Mouse (Mus musculus) heart, embryonic 11.5 days (tissue): ENCODE data around the gene Ppm1h. TPM values are rescaled to one million over a fixed set of nuclear protein-coding genes. Genes with fewer than 3 reads are reported as not detected.
A peak's percentile ranks its signal among the peaks of the same experiment; 100 is the strongest.

ENCODE experiments used
- ATAC-seq: fragments of 200-750 bp; cut with Nextera tagmentation; replicated peaks from 2 replicates; pipeline ENCODE4 v1.8.0; 2017; ENCODE audit warnings: moderate library complexity; ENCODE audit not compliant: insufficient number of reproducible peaks, low FRiP score, low TSS enrichment
- H3K27ac ChIP-seq: fragments of 300-500 bp; sonication (generic); 2 replicates; pipeline ENCODE4 v1.5.1; 2014; ENCODE audit warnings: mild to moderate bottlenecking, low read depth, low read length
- H3K27me3 ChIP-seq: fragments of 300-500 bp; sonication (generic); 2 replicates; pipeline ENCODE4 v1.6.1; 2014; ENCODE audit warnings: mild to moderate bottlenecking, low read length, mixed read lengths; ENCODE audit not compliant: control insufficient read depth, insufficient read depth
- H3K36me3 ChIP-seq: fragments of 300-500 bp; sonication (generic); 2 replicates; pipeline ENCODE4 v1.6.1; 2014; ENCODE audit warnings: mild to moderate bottlenecking, low read length, moderate library complexity, mixed read lengths; ENCODE audit not compliant: control insufficient read depth, insufficient read depth
- H3K4me1 ChIP-seq: fragments of 300-500 bp; sonication (generic); 2 replicates; pipeline ENCODE4 v1.6.1; 2014; ENCODE audit warnings: low read length; ENCODE audit not compliant: control insufficient read depth, insufficient read depth
- H3K4me2 ChIP-seq: fragments of 300-500 bp; sonication (generic); 2 replicates; pipeline ENCODE4 v1.6.1; 2014; ENCODE audit warnings: mild to moderate bottlenecking, moderate library complexity
- H3K4me3 ChIP-seq: fragments of 300-500 bp; sonication (generic); 2 replicates; pipeline ENCODE4 v1.5.1; 2014; ENCODE audit warnings: low read depth, low read length
- H3K9ac ChIP-seq: fragments of 300-500 bp; sonication (generic); 2 replicates; pipeline ENCODE4 v1.6.1; 2014; ENCODE audit warnings: mild to moderate bottlenecking, low read depth, low read length, moderate library complexity
- H3K9me3 ChIP-seq: fragments of 300-500 bp; sonication (generic); replicated peaks from 2 replicates; pipeline ENCODE4 v1.6.1; 2016; ENCODE audit warnings: low read length; ENCODE audit not compliant: control insufficient read depth
- WGBS: fragments of 180-500 bp; shearing (Covaris S2); extraction: QIAGEN DNeasy Blood & Tissue Kit; methylation state at CpG from one replicate; pipeline ENCODE4 v1.1.7; 2014; ENCODE audit not compliant: insufficient replicate concordance; 5-methylcytosine and 5-hydroxymethylcytosine counted together
- polyA plus RNA-seq: library from polyadenylated mRNA; unstranded; fragments of >200 nt; fragmentation: Nextera tagmentation; extraction: Ambion mirVana; gene quantifications from 2 replicates; pipeline ENCODE4 v1.2.1, GENCODE M21; 2014

Ppm1h gene
- polyA plus RNA-seq, 1 experiment from 2014 or later: 3.9 TPM

GRCm38 (mm10) chr10:122890682-122891350 is 212.3 kb downstream of the Ppm1h start:
- peaks cover 20% of the 10 kb centered on the region; the same call in 1 of the 2 replicates for H3K4me1 ChIP-seq
- no peaks in the 10 kb centered on the region for H3K27me3 ChIP-seq
- no peak for ATAC-seq
- H3K36me3 ChIP-seq: no peaks in the 10 kb centered on the region
- 72% methylated on average over 14 of the region's 14 CpGs for WGBS
- H3K9ac ChIP-seq: no peak overlapping the region
- H3K9me3 ChIP-seq: no peaks in the 10 kb centered on the region
- H3K4me2 ChIP-seq: no peak overlapping the region
- H3K27ac ChIP-seq: no peak overlapping the region
- H3K4me3 ChIP-seq: no peak overlapping the region

DNA sequence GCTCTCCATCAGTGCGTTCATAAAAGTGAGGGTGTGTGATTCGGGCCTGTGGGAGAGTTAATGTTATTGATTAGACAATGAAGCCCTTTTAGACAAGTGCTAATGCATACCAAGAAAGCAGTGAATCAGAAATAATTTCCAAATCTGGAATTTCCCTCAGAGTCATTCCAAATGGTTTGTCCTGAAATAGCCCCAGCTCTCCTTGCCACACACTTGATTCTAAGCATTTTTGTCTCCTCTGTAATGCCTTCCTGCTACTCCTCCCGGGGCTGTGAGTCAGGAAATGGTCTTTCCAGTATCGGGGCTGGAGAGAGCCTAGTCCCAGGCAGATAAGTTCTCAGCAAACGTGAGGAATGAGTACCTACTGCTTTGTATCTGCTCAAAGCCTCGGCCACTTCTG is 212.9 kb downstream of the Ppm1h start:
- H3K36me3 ChIP-seq: no peaks in the 10 kb centered on the region
- no peaks in the 10 kb centered on the region for H3K27me3 ChIP-seq
- ATAC-seq: no peak
- no peak overlapping the region for H3K4me2 ChIP-seq
- H3K9ac ChIP-seq: no peak overlapping the region
- WGBS: 51% methylated on average over 6 of the region's 6 CpGs
- no peaks in the 10 kb centered on the region for H3K9me3 ChIP-seq
- no peak overlapping the region for H3K4me3 ChIP-seq
- no peak overlapping the region for H3K27ac ChIP-seq
- peaks cover 20% of the 10 kb centered on the region; the same call in 1 of the 2 replicates for H3K4me1 ChIP-seq

DNA sequence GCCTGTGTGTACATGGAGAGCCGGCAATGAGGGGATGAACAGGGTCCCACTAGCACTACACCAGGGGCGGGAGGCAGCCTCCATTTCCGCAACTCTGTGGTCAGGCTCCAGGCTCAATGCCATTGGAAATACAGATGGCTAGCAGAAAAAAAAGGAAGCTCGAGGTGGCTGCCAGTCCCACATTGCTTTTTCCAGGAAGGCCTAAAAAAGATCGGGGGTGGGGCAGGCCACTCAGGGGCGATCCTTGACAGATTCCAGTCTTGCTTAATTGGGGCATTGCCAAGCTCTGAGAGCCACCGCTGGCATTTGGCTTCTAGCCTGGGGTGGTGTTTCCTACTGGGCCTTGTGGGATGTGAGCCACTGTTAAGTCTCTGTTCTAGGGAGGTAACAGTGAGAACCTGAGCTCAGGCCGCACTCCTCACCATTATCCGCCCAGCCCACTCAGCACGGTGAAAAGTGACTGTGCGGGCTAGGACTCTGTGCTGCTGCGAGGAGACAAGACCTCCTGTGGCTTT is 216.1 kb downstream of the Ppm1h start:
- Histone ChIP-seq H3K4me1 (peaks cover 14% of the 10 kb centered on the region; the same call in 1 of the 2 replicates), H3K4me2 (peak overlapping the region; percentile 11; the same call in 1 of the 2 replicates), H3K27me3 (no peaks in the 10 kb centered on the region), H3K27ac (peak overlapping the region; percentile 60), H3K36me3 (no peaks in the 10 kb centered on the region), H3K9ac (0 out of 2 replicates have a peak overlapping the region, but pooled peaks have one; percentile 35), H3K9me3 (no peaks in the 10 kb centered on the region), H3K4me3 (no peak overlapping the region)
- 51% methylated on average over 12 of the region's 12 CpGs for WGBS
- peak; percentile 50 for ATAC-seq

GRCm38 (mm10) chr10:122895121-122895770 is 216.7 kb downstream of the Ppm1h start:
- H3K4me3 ChIP-seq: no peak overlapping the region
- H3K27ac ChIP-seq: peak overlapping the region; percentile 60
- H3K9ac ChIP-seq: 0 out of 2 replicates have a peak overlapping the region, but pooled peaks have one; percentile 35
- H3K9me3 ChIP-seq: no peaks in the 10 kb centered on the region
- peaks cover 12% of the 10 kb centered on the region; the same call in 1 of the 2 replicates for H3K4me1 ChIP-seq
- H3K4me2 ChIP-seq: peak overlapping the region; percentile 11; the same call in 1 of the 2 replicates
- no peaks in the 10 kb centered on the region for H3K27me3 ChIP-seq
- peak; percentile 19; the same call in 1 of the 2 replicates for ATAC-seq
- WGBS: 72% methylated on average over 12 of the region's 12 CpGs
- H3K36me3 ChIP-seq: no peaks in the 10 kb centered on the region

GRCm38 (mm10) chr10:122899971-122900370 is 221.4 kb downstream of the Ppm1h start:
- ATAC-seq: no peak
- Histone ChIP-seq H3K9me3 (no peaks in the 10 kb centered on the region), H3K4me1 (peaks cover 1% of the 10 kb centered on the region; the same call in 1 of the 2 replicates), H3K27me3 (no peaks in the 10 kb centered on the region), H3K36me3 (no peaks in the 10 kb centered on the region), H3K4me2 (no peak overlapping the region), H3K4me3 (no peak overlapping the region), H3K27ac (no peak overlapping the region), H3K9ac (no peak overlapping the region)
- 72% methylated on average over 7 of the region's 7 CpGs for WGBS

DNA sequence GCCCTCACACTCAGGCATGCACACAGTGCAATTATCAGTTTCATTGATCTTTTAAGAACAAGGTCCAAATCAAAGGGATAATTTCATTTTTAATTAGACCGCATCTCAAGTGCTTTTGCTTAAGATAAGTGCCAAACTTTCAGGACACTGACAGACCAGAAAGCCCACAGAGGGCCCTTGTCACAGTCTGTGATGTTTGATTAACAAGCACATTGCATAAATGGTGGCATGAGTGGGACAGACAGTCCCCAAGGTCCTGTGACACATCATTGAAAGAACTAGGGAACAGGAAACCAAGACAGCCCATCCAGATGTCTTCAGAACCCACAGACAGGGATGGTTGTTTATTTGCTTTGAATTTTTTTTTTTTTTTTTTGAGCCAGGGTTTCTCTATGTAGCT is 221.9 kb downstream of the Ppm1h start:
- no peak for ATAC-seq
- H3K27me3 ChIP-seq: no peaks in the 10 kb centered on the region
- no peaks in the 10 kb centered on the region for H3K9me3 ChIP-seq
- no peak overlapping the region for H3K9ac ChIP-seq
- WGBS: 86% methylated on average over 1 of the region's 1 CpGs
- no peak overlapping the region for H3K27ac ChIP-seq
- H3K4me2 ChIP-seq: no peak overlapping the region
- no peaks in the 10 kb centered on the region for H3K4me1 ChIP-seq
- no peaks in the 10 kb centered on the region for H3K36me3 ChIP-seq
- no peak overlapping the region for H3K4me3 ChIP-seq

- Histone ChIP-seq H3K4me1 (no peaks in the 10 kb centered on the region), H3K4me2 (no peak overlapping the region), H3K9ac (no peak overlapping the region), H3K27me3 (no peaks in the 10 kb centered on the region), H3K9me3 (no peaks in the 10 kb centered on the region), H3K27ac (no peak overlapping the region), H3K4me3 (no peak overlapping the region), H3K36me3 (no peaks in the 10 kb centered on the region)
- 84% methylated on average over 5 of the region's 5 CpGs for WGBS
- ATAC-seq: no peak
Observed at GRCm38 (mm10) chr10:122901379-122901778, 222.8 kb downstream of the Ppm1h start.

DNA sequence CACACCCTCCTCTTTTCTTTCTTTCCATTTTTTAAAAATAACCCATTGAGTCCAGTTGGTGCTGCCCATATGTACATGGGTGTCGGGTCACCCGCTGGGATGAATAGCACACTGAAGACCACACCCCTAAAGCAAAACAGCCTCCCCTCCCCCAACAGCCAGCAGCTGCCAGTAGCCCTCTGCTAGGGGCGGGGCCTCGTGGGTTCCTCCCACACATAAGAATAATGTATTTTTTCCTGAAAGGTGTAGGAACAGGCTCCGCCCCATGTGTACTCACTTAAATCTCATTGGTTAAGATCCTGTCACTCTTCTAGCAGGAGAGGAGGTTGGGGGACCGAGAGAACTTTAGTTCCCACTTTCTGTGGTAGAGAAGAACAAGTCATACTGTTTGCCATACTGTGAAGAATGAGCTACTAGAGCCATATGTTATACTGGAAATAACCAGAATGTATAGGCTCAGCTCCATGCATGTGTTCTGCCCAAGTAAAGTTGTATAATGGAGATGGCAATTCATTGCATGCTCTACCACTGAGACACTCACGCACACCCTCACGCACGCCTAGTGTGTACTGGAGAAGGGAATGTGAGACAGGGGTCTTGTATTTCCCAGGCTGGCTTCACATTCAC is 231.0 kb downstream of the Ppm1h start:
- WGBS: 76% methylated on average over 9 of the region's 9 CpGs
- no peak overlapping the region for H3K9ac ChIP-seq
- H3K4me3 ChIP-seq: no peak overlapping the region
- H3K9me3 ChIP-seq: no peaks in the 10 kb centered on the region
- H3K4me2 ChIP-seq: no peak overlapping the region
- no peaks in the 10 kb centered on the region for H3K36me3 ChIP-seq
- peaks cover 6% of the 10 kb centered on the region for H3K4me1 ChIP-seq
- H3K27ac ChIP-seq: no peak overlapping the region
- ATAC-seq: no peak
- H3K27me3 ChIP-seq: no peaks in the 10 kb centered on the region
